Mouse (Mus musculus) embryonic facial prominence, embryonic 12.5 days (tissue): ENCODE measurements around the gene Pik3c2g. TPM values are rescaled to one million over a fixed set of nuclear protein-coding genes. Genes with fewer than 3 reads are reported as not detected.
"Not testable (repeated sequence)": the region's sequence is repeated elsewhere in the genome, so short reads cannot be mapped to it uniquely, and the experiment has no call there.

Source experiments
- ATAC-seq: fragments of 200-750 bp; cut with Nextera tagmentation; 2 replicates; pipeline ENCODE4 v1.8.0; 2017; ENCODE audit not compliant: insufficient number of reproducible peaks, insufficient read depth, low FRiP score, low TSS enrichment
- H3K27ac ChIP-seq: fragments of 300-500 bp; sonication (generic); 2 replicates; pipeline ENCODE4 v1.5.1; 2016; ENCODE audit warnings: mild to moderate bottlenecking
- H3K27me3 ChIP-seq: fragments of 300-500 bp; sonication (generic); 2 replicates; pipeline ENCODE4 v1.6.1; 2016; ENCODE audit warnings: mild to moderate bottlenecking, moderate library complexity
- H3K36me3 ChIP-seq: fragments of 300-500 bp; sonication (generic); 2 replicates; pipeline ENCODE4 v1.6.1; 2016; ENCODE audit warnings: mild to moderate bottlenecking
- H3K4me1 ChIP-seq: fragments of 300-500 bp; sonication (generic); 2 replicates; pipeline ENCODE4 v1.6.1; 2016
- H3K4me2 ChIP-seq: fragments of 300-500 bp; sonication (generic); replicated peaks from 2 replicates; pipeline ENCODE4 v1.6.1; 2016; ENCODE audit warnings: mild to moderate bottlenecking, moderate library complexity
- H3K4me3 ChIP-seq: fragments of 300-500 bp; sonication (generic); 2 replicates; pipeline ENCODE4 v1.5.1; 2016; ENCODE audit warnings: mild to moderate bottlenecking
- H3K9ac ChIP-seq: fragments of 300-500 bp; sonication (generic); 2 replicates; pipeline ENCODE4 v1.6.1; 2016; ENCODE audit warnings: mild to moderate bottlenecking, moderate library complexity
- H3K9me3 ChIP-seq: fragments of 300-500 bp; sonication (generic); 2 replicates; pipeline ENCODE4 v1.6.1; 2016; ENCODE audit warnings: mild to moderate bottlenecking, moderate library complexity
- WGBS: fragments of 180-500 bp; shearing (Covaris S2); methylation state at CpG from one replicate; pipeline ENCODE4 v1.1.7; 2016; 5-methylcytosine and 5-hydroxymethylcytosine counted together
- polyA plus RNA-seq: library from polyadenylated mRNA; unstranded; fragments of >200 nt; fragmentation: Nextera tagmentation; extraction: Ambion mirVana; gene quantifications from 2 replicates; pipeline ENCODE4 v1.2.1, GENCODE M21; 2016

Pik3c2g gene
- polyA plus RNA-seq, 1 experiment from 2014 or later, result 0.65 TPM

DNA sequence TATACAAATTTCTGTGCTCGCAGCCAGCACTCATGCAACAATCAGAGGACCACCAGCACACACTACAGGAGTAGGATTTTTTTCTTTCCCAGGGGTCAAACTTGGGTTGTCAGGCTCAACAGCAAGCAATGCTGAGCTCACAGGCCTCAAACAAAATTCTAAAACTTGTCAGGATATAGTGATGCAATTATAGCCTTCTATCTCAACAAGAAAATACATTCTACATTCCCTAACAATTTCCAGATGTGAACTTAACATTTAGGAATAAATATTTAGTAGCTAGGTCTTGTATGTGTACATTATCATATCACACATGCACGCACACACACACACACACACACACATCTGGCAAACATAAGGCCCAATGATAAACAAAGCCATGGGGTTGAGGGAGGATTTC, 308.6 kb downstream of the Pik3c2g start:
- Histone ChIP-seq H3K27ac (peak overlapping the region; percentile 50; the same call in 1 of the 2 replicates), H3K9ac (no peak overlapping the region), H3K27me3 (no peaks in the 10 kb centered on the region), H3K4me2 (no peak overlapping the region), H3K4me3 (no peak overlapping the region), H3K36me3 (no peaks in the 10 kb centered on the region), H3K9me3 (no peaks in the 10 kb centered on the region), H3K4me1 (peaks cover 8% of the 10 kb centered on the region; the same call in 1 of the 2 replicates)
- ATAC-seq, result no peak
- 26% methylated on average over 2 of the region's 2 CpGs for WGBS

DNA sequence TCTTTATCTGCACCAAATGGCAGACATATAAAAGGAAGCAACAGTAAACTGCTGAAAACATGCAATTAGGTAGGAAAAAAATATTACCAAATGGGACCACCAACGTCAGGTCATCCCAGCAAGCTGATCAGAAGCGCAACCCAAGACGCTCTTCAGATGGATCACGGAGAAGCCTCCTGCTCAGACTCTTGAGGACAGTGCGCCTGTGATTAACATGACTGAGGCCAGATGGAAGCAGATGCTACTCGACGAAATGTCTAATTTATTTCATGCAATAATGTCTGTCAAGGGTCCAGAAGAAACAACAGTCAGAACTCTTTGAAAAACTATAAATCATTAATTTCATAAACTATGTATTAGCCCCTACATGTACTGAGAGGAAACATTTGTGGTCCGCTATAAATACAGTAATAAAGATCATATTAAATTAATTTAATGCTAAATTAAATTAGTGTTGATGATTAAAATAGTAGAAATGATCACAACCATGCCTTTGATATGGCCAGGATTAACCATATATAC, 312.7 kb downstream of the Pik3c2g start:
- 86% methylated on average over 8 of the region's 8 CpGs for WGBS
- Histone ChIP-seq H3K4me1 (peaks cover 8% of the 10 kb centered on the region; the same call in 1 of the 2 replicates), H3K4me3 (no peak overlapping the region), H3K9ac (no peak overlapping the region), H3K36me3 (no peaks in the 10 kb centered on the region), H3K9me3 (no peaks in the 10 kb centered on the region), H3K4me2 (no peak overlapping the region), H3K27ac (no peak overlapping the region), H3K27me3 (no peaks in the 10 kb centered on the region)
- no peak for ATAC-seq

DNA sequence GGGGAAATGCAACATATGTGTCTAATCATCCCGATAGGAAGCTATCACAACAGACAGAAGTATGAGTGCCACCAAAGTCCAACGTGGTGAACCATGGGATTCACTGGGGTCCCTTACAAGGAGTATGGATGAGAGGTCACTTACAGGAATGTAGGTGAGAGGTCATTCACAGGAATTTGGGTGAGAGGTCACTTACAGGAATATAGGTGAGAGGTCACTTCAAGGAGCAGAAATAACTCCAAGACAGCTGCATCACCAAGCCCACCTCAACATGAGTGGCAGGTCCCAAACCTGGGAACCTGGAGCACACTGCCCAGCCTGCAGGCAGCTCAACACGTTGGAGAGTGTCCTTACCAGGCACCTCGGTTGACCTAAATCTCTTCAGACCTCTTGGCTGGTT, 314.8 kb downstream of the Pik3c2g start:
- no peak for ATAC-seq

DNA sequence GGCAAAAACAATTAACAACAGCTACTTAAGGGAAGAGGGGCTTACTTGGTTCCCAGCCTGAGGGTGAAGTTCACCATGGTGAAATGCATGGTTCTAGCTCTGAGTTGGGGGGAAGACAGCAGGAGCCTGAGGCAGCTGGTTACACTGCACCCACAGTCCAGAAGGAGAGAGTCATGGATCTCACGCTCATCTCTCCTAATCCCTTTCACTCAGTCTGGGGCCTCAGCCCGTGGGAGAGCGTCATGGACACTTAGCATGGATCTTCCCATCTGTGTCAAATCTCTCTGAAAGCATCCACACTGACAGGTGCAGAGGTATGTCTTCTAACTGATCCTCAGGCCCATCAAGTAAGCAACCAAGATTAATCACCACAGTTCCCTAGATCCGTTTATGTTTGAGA, 320.1 kb downstream of the Pik3c2g start:
- Histone ChIP-seq H3K9ac (no peak overlapping the region), H3K27me3 (no peaks in the 10 kb centered on the region), H3K36me3 (no peaks in the 10 kb centered on the region), H3K9me3 (no peaks in the 10 kb centered on the region), H3K4me3 (no peak overlapping the region), H3K4me1 (0 out of 2 replicates have a peak, but pooled peaks cover 3% of the 10 kb centered on the region), H3K4me2 (no peak overlapping the region), H3K27ac (no peak overlapping the region)
- WGBS, result 47% methylated on average over 4 of the region's 4 CpGs
- no peak for ATAC-seq

More for the DNA sequence above, 314.8 kb downstream of the Pik3c2g start:
- Histone ChIP-seq H3K27me3 (no peaks in the 10 kb centered on the region), H3K4me1 (no peaks in the 10 kb centered on the region), H3K4me2 (no peak overlapping the region), H3K4me3 (no peak overlapping the region), H3K27ac (no peak overlapping the region), H3K9ac (no peak overlapping the region), H3K9me3 (no peaks in the 10 kb centered on the region), H3K36me3 (no peaks in the 10 kb centered on the region)
- WGBS, result 65% methylated on average over 4 of the region's 4 CpGs

DNA sequence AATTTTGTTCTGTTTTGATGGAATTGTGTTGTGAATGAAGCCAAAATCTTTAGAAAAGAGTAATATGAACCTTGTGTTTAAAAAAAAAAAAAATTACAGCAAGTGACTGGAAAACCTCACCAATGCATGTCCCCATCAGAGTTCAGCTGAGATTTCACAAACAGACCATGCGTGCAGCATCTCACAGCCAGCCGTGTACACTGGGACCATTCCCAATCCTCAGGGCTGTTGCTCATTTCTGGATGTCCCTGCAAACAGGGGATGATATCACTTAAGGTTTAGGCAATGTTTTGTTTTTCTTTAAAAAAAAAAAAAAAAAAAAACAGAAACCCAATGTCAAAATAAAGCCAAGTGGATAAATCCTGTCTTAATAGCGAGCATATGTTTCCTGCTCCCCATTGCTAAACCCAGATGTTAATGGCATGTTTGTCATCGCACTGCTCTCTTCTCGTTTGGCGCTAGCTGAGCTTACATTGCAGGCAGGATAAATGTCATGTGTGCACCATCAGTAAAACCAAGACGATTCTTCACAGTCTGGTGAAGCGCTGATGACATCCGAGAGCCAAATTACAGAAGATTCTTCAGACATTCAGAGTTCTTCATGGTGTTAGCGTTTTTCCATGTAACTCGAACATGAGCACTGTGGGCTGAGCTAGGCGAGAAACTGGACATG, 322.1 kb downstream of the Pik3c2g start:
- no peak overlapping the region for H3K27ac ChIP-seq
- no peaks in the 10 kb centered on the region for H3K27me3 ChIP-seq
- ATAC-seq, result no peak
- H3K9ac ChIP-seq, result no peak overlapping the region
- WGBS, result 27% methylated on average over 12 of the region's 12 CpGs
- no peaks in the 10 kb centered on the region for H3K36me3 ChIP-seq
- no peaks in the 10 kb centered on the region for H3K9me3 ChIP-seq
- 0 out of 2 replicates have a peak, but pooled peaks cover 3% of the 10 kb centered on the region for H3K4me1 ChIP-seq
- H3K4me3 ChIP-seq, result no peak overlapping the region
- H3K4me2 ChIP-seq, result peak overlapping the region; percentile 16; the same call in 1 of the 2 replicates

DNA sequence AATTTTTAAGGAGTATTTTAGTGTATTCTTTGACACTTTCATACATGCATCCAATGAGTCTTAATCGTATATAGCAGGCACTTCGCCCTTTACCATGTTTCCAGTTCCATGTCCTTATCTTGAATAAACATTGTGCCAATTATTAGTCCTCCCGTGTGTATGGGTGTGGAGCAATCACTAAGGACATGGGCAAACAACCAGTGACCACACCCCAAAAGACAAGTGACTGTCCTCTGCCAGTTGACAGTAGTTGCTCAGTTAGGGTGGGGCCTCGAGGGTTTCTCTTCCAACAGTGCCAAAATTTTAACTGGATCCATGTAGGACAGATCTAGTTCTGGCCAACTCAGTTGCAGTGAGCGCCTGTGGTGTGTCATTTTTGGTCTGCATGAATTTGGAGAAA, 341.7 kb downstream of the Pik3c2g start:
- no peak for ATAC-seq
- Histone ChIP-seq H3K27ac (no peak overlapping the region), H3K36me3 (no peaks in the 10 kb centered on the region), H3K9ac (no peak overlapping the region), H3K4me1 (no peaks in the 10 kb centered on the region), H3K4me3 (no peak overlapping the region), H3K27me3 (no peaks in the 10 kb centered on the region), H3K9me3 (no peaks in the 10 kb centered on the region), H3K4me2 (no peak overlapping the region)
- WGBS, result 81% methylated on average over 5 of the region's 5 CpGs

DNA sequence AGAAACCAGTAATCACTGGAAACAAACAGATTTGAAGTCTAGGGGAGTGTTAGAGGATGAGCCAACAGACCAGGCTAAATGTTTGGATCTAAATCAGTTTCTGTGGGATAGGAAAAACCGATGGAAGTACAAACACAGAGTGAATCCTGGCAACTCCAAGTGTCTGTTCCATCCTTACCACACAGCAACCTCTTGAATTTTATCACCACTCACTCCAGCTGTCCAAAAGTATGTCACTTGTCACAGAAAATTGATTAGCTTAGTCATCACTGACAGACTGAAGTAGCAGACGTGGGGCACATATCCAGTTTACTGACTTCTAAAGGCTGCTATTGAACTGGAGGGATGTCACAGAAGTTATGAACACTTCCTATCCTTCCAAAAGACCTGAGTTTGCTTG, 347.8 kb downstream of the Pik3c2g start:
- no peaks in the 10 kb centered on the region for H3K27me3 ChIP-seq
- no peak overlapping the region for H3K4me3 ChIP-seq
- no peak for ATAC-seq
- no peaks in the 10 kb centered on the region for H3K36me3 ChIP-seq
- WGBS, result 72% methylated on average over 2 of the region's 2 CpGs
- H3K9me3 ChIP-seq, result no peaks in the 10 kb centered on the region
- H3K4me2 ChIP-seq, result no peak overlapping the region
- no peak overlapping the region for H3K27ac ChIP-seq
- no peaks in the 10 kb centered on the region for H3K4me1 ChIP-seq
- H3K9ac ChIP-seq, result no peak overlapping the region

DNA sequence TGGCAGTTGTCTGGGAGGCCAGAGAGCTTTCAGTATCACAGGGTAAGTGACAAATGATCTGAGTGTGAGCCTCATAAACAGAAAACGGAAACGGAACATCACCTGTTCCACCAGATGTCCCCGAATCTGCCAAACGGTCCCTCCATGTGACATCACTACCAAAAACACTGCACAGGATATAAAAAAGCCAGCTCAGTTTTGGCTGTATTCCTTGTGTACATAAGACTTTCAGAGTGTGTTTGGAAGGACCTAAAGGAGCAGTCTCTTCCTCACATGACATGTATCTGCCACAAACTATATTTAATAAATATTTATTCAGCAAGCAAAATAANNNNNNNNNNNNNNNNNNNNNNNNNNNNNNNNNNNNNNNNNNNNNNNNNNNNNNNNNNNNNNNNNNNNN, 350.6 kb downstream of the Pik3c2g start:
- H3K4me2 ChIP-seq, H3K4me1 ChIP-seq, H3K9ac ChIP-seq, H3K27me3 ChIP-seq, H3K27ac ChIP-seq, H3K4me3 ChIP-seq, H3K36me3 ChIP-seq, H3K9me3 ChIP-seq, ATAC-seq: not testable (repeated sequence)
- 90% methylated on average over 4 of the region's 4 CpGs for WGBS

DNA sequence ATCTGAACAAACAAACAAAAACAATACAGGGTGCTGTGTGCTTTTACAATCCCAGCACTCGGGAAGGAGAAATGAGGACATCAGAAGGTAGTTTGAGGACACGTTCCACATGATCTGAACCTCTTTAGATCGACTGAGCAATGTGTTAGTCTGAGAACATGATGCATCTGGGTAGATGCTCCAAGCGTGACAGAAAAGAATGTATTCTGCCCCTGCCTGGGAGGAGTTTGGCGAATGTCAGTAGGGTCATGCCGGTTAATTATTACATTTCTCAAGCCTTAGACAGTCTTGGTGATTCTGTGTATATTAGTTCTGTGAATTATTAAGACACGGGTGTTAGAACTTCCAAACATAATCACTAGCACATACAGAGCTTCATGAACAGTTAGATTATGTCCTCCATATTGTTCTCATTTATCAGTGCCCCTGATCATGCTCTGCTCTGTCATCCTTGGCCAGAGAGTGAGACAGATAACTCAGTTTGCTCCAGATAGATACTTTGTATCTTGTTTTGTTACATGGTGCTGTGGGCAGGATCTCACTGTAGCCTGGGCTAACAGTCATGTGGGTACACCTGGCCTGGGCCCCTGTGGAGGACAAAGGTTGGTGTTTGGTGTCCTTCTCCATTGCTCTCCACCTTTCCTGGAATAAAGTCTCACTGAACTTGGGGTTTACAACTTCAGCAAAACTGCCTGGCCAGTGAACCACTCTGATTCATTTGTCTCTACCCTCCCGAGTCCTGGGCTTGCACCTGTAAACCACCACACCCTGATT, 360.3 kb downstream of the Pik3c2g start:
- Histone ChIP-seq H3K4me2 (no peak overlapping the region), H3K27ac (no peak overlapping the region), H3K4me3 (no peak overlapping the region), H3K9ac (no peak overlapping the region), H3K36me3 (no peaks in the 10 kb centered on the region), H3K27me3 (no peaks in the 10 kb centered on the region), H3K4me1 (no peaks in the 10 kb centered on the region), H3K9me3 (no peaks in the 10 kb centered on the region)
- 84% methylated on average over 8 of the region's 8 CpGs for WGBS
- ATAC-seq, result no peak

DNA sequence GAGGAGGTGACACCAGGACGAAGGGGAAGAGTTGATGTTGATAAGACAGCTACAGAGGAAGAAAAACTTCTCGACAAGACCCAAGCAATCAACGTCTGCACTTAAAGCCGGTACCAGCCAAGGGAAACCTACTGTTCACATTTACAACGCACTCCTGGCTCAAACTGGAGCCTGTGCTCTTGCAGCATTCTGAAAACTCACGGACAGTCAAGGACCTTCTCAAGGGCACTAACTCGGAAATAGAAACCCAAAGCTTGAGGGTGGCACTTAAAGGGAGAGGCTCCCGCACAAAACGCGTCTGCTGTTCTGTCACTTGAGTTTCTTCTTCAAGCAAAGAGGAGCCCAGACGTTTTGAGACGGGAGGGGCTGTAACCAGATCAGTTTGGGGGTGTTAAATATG, 366.6 kb downstream of the Pik3c2g start:
- Histone ChIP-seq H3K4me2 (no peak overlapping the region), H3K36me3 (no peaks in the 10 kb centered on the region), H3K9ac (no peak overlapping the region), H3K27ac (no peak overlapping the region), H3K4me1 (no peaks in the 10 kb centered on the region), H3K27me3 (no peaks in the 10 kb centered on the region), H3K4me3 (no peak overlapping the region), H3K9me3 (no peaks in the 10 kb centered on the region)
- ATAC-seq, result no peak
- 79% methylated on average over 12 of the region's 12 CpGs for WGBS

DNA sequence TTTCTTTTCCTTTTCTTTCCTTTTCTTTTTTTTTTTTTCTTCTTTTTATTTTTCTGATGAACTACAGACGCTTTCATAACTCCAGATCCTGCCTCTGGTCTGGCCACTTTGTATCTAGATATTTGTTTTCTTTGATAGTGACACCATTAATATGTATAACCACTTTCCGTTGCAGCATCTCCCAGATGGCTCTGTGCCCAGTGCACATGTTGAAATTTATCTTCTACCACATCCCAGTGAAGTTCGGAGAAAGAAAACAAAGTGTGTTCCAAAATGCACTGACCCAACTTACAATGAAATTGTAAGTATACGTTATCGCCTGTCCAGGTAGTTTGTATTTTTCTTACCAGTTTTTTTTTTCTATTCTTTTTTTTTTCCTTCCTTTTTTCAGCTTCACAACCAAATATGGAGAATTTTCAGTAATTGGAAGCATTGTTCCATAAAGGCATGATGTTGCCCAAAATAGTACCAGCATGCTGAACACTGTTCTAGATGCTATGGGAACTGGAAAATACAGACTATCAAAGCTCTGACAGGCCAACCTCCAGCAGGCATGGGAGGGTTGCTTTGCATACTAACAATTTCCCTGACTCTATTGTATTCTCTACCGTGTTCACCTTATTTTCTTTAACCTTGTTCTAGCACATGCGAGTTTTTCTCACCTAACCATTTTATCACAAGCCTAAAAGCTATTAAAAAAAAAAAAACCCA, 370.7 kb downstream of the Pik3c2g start:
- no peak for ATAC-seq
- Histone ChIP-seq H3K9me3 (no peaks in the 10 kb centered on the region), H3K27me3 (no peaks in the 10 kb centered on the region), H3K27ac (no peak overlapping the region), H3K36me3 (no peaks in the 10 kb centered on the region), H3K4me1 (no peaks in the 10 kb centered on the region), H3K4me2 (no peak overlapping the region), H3K4me3 (no peak overlapping the region), H3K9ac (no peak overlapping the region)
- WGBS, result 71% methylated on average over 7 of the region's 7 CpGs
